Mouse (Mus musculus) erythroblast, embryonic 14.5 days (primary cell): ENCODE results near the gene Olfr509. TPM values are rescaled to one million over a fixed set of nuclear protein-coding genes. Genes with fewer than 3 reads are reported as not detected.

Experiments used
- polyA plus RNA-seq: library from polyadenylated mRNA; stranded (reverse); fragments of >175 nt; gene quantifications from 2 replicates; pipeline ENCODE4 v1.2.3, GENCODE M21; 2012

The Olfr509 gene
- polyA plus RNA-seq, 1 experiment = 0.02 TPM

Other genes starting within 250 kb of the Olfr509 start
- not detected in 2 replicates for gene Olfr497, start 231.5 kb downstream of the Olfr509 start, polyA plus RNA-seq
- not detected in 2 replicates for gene Olfr498, start 186.6 kb downstream of the Olfr509 start, polyA plus RNA-seq
- gene Olfr502, start 126.8 kb downstream of the Olfr509 start, polyA plus RNA-seq = not detected in 2 replicates
- gene Olfr503, start 107.4 kb downstream of the Olfr509 start, polyA plus RNA-seq = not detected in 2 replicates
- gene Olfr504, start 86.1 kb downstream of the Olfr509 start, polyA plus RNA-seq = not detected in 2 replicates
- not detected in 2 replicates for gene Olfr506, start 41.1 kb downstream of the Olfr509 start, polyA plus RNA-seq
- not detected in 2 replicates for gene Olfr507, start 30.1 kb downstream of the Olfr509 start, polyA plus RNA-seq
- gene Olfr508, start 21.9 kb downstream of the Olfr509 start, polyA plus RNA-seq = not detected in 2 replicates
- not detected in 2 replicates for gene Olfr510, start 14.5 kb upstream of the Olfr509 start, polyA plus RNA-seq
- not detected in 2 replicates for gene Olfr512, start 61.4 kb upstream of the Olfr509 start, polyA plus RNA-seq
- not detected in 2 replicates for gene Olfr513, start 99.1 kb upstream of the Olfr509 start, polyA plus RNA-seq
- gene Olfr514, start 174.1 kb upstream of the Olfr509 start, polyA plus RNA-seq = not detected in 2 replicates
- gene Olfr516, start 198.6 kb upstream of the Olfr509 start, polyA plus RNA-seq = not detected in 2 replicates
- not detected in 2 replicates for gene Olfr517, start 220.5 kb upstream of the Olfr509 start, polyA plus RNA-seq
- gene Olfr518, start 233.1 kb upstream of the Olfr509 start, polyA plus RNA-seq = 0.01 TPM in 1 of 2 replicates, not detected in the other
- not detected in 2 replicates for gene Olfr519, start 242.5 kb upstream of the Olfr509 start, polyA plus RNA-seq